Mouse (Mus musculus) G1E (cell line): ENCODE data around the gene Olfr541. TPM values are rescaled to one million over a fixed set of nuclear protein-coding genes. Genes with fewer than 3 reads are reported as not detected.
"Not testable (repeated sequence)": the region's sequence is repeated elsewhere in the genome, so short reads cannot be mapped to it uniquely, and the experiment has no call there.

ENCODE experiments used
- ATAC-seq: 2 replicates; pipeline ENCODE4 v1.8.0; 2016; ENCODE audit warnings: mild to moderate bottlenecking; ENCODE audit not compliant: insufficient number of reproducible peaks, poor library complexity, low FRiP score, severe bottlenecking; ENCODE audit errors: extremely low read depth
- DNase-seq: peaks from one replicate; pipeline ENCODE4 v3.0.0; 2012; ENCODE audit warnings: low spot score
- H3K27me3 ChIP-seq: 2 replicates; pipeline ENCODE4 v1.6.1; 2012; ENCODE audit warnings: mild to moderate bottlenecking, low read length, inconsistent platforms; ENCODE audit not compliant: insufficient read depth
- H3K36me3 ChIP-seq: replicated peaks from 2 replicates; pipeline ENCODE3; 2012; ENCODE audit warnings: mild to moderate bottlenecking, inconsistent platforms
- H3K4me1 ChIP-seq: 2 replicates; pipeline ENCODE4 v1.6.1; 2012; ENCODE audit warnings: low read depth, low read length, inconsistent platforms, mixed read lengths; ENCODE audit not compliant: insufficient read depth
- H3K4me3 ChIP-seq: 2 replicates; pipeline ENCODE4 v1.5.1; 2012; ENCODE audit warnings: low read depth, mild to moderate bottlenecking, inconsistent platforms, low read length, moderate library complexity, mixed read lengths
- H3K9me3 ChIP-seq: replicated peaks from 2 replicates; pipeline ENCODE4 v1.6.1; 2012; ENCODE audit warnings: inconsistent platforms
- CTCF ChIP-seq: IDR thresholded peaks from 2 replicates; pipeline ENCODE4 v1.5.1; 2012; ENCODE audit warnings: low read depth, low read length, inconsistent platforms, mixed read lengths
- GATA1 ChIP-seq: IDR thresholded peaks from 2 replicates; pipeline ENCODE4 v1.6.1; 2012; ENCODE audit warnings: borderline replicate concordance, low read length, inconsistent platforms, mixed read lengths
- GATA2 ChIP-seq: IDR thresholded peaks from 2 replicates; pipeline ENCODE4 v1.6.1; 2012; ENCODE audit warnings: low read depth, low read length, inconsistent platforms, borderline replicate concordance
- POLR2AphosphoS5 ChIP-seq: IDR thresholded peaks from 2 replicates; pipeline ENCODE4 v1.6.1; 2012; ENCODE audit warnings: low read depth, low read length, inconsistent platforms; ENCODE audit not compliant: insufficient replicate concordance
- TAL1 ChIP-seq: conservative IDR thresholded peaks from 2 replicates; pipeline ENCODE4 v1.6.1; 2012; ENCODE audit warnings: low read depth, low read length, inconsistent platforms, mixed read lengths
- polyA plus RNA-seq: library from polyadenylated mRNA; stranded (reverse); fragments of >175 nt; gene quantifications from 2 replicates; pipeline ENCODE4 v1.2.3, GENCODE M21; 2012
- total RNA-seq, 2 experiments: library from RNA; stranded (forward) in 1 of 2; stranded (reverse) in 1 of 2; fragments of 200-1000 nt in 1 of 2; fragments of >200 nt in 1 of 2; fragmentation: Nextera tagmentation in 1 of 2; gene quantifications; 2 replicates each; pipeline ENCODE4 v1.2.3; 2014 to 2017

The Olfr541 gene
- total RNA-seq (2014; fragmentation: Nextera tagmentation) (not detected in 2 replicates), total RNA-seq (2017) (0.38 TPM in 1 of 2 replicates, not detected in the other), polyA plus RNA-seq (not detected in 2 replicates)

DNA sequence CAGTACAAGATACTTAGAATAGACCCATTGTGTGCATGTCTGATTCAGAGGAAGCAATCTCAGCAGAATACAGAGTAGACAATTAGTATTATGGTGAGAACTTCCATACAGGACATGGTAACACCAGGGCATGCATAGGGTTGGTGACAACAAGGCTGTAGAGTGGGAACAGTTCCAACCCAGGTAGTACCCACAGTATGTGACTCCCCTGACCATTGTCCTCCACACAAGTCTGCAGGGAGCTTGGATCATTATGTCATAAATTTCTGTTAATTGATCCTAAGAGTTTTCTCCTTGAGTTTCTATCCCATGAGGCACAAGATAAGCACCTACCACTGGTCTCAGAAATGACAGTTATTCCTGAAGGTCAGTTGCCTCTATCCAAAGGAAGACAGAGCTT, at the start of gene Olfr541:
Gene Olfr541 (plus strand): TSS at position 301 of the 400 bp plus-strand sequence.
- no peak for ATAC-seq
- H3K27me3 ChIP-seq, result peaks cover 3% of the 10 kb centered on the region; the same call in 1 of the 2 replicates
- no peak for DNase-seq
- no peak for TF ChIP-seq POLR2AphosphoS5
- no peak for TF ChIP-seq TAL1
- no peak for TF ChIP-seq GATA1
- TF ChIP-seq CTCF, result no peak
- TF ChIP-seq GATA2, result no peak
- H3K9me3 ChIP-seq, result no peaks in the 10 kb centered on the region
- no peak within 1 kb of the TSS for H3K4me3 ChIP-seq
- no peaks in the 10 kb centered on the region for H3K4me1 ChIP-seq
- no peaks in the 10 kb centered on the region for H3K36me3 ChIP-seq

DNA sequence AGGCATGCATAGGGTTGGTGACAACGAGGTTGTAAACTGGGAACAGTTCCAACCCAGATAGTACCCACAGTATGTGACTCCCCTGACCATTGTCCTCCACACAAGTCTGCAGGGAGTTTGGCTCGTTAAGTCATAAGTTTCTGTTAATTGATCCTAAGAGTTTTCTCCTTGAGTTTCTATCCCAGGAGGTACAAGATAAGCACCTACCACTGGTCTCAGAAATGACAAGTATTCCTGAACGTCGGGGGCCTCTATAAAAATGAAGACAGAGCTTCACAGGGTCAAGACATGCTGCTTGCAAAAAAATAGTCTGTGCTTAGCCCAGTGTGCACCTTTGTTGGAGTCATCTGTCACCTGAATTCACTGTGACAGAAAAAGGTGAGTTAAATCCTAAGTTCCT, 37.4 kb upstream of the Olfr541 start, which contains the start of gene Olfr539:
Gene Olfr539 (plus strand): TSS at position 301 of the 400 bp plus-strand sequence.
- Histone ChIP-seq H3K36me3 (no peaks in the 10 kb centered on the region), H3K27me3 (no peaks in the 10 kb centered on the region), H3K4me3 (no peak within 1 kb of the TSS), H3K4me1 (no peaks in the 10 kb centered on the region), H3K9me3 (no peaks in the 10 kb centered on the region)
- ATAC-seq (no peak), DNase-seq (no peak)
- no peak for TF ChIP-seq POLR2AphosphoS5
- TF ChIP-seq TAL1, result no peak
- TF ChIP-seq GATA1, result no peak
- TF ChIP-seq CTCF, result no peak
- TF ChIP-seq GATA2, result no peak

DNA sequence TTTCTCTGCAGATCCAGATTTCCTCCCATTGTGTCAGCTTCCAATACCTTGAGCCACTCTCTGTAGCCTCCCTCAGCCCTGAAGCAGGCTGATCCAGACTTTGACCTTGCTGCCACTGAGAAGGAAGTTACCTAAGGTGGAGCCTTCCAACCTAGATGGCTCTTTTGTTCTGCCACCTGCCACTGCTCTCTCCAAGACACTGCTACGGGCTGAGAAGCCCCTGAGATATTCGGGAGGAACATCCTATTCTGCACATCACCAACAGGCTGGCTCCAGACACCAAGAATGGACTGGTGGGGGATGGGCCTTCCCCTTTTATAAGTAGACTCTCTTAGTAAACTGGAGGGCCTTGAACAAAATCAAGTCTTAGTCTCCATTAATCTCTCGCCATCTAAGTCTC, 26.4 kb upstream of the Olfr541 start:
- not testable (repeated sequence) for ATAC-seq, H3K4me3 ChIP-seq, H3K4me1 ChIP-seq, H3K27me3 ChIP-seq, H3K36me3 ChIP-seq, H3K9me3 ChIP-seq, DNase-seq

DNA sequence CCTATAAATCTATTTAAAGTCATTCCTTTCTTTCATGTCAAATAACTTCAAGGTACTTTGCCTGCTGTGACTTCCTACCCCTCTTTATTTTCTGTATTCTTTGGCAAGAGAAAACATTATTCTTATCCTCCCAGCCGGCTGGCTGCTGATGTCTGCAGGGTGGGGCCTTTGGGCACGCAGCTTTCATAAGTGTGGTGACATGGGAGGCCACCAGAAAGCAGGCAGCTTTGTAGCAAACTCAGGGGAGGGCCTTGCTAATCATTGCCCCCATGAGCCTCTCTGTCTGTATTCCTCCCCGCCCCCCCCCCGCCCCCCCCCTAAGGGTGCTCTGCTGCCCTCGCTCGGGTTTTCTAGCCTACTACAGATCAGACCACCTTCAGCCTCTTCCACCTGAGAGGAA, 21.2 kb upstream of the Olfr541 start:
- Histone ChIP-seq H3K36me3 (no peaks in the 10 kb centered on the region), H3K4me3 (no peak overlapping the region), H3K9me3 (0 out of 2 replicates have a peak, but pooled peaks cover 3% of the 10 kb centered on the region), H3K4me1 (no peaks in the 10 kb centered on the region), H3K27me3 (no peaks in the 10 kb centered on the region)
- TF ChIP-seq GATA1, result no peak
- TF ChIP-seq CTCF, result no peak
- TF ChIP-seq POLR2AphosphoS5, result no peak
- TF ChIP-seq GATA2, result no peak
- no peak for TF ChIP-seq TAL1
- no peak for ATAC-seq
- DNase-seq, result no peak

DNA sequence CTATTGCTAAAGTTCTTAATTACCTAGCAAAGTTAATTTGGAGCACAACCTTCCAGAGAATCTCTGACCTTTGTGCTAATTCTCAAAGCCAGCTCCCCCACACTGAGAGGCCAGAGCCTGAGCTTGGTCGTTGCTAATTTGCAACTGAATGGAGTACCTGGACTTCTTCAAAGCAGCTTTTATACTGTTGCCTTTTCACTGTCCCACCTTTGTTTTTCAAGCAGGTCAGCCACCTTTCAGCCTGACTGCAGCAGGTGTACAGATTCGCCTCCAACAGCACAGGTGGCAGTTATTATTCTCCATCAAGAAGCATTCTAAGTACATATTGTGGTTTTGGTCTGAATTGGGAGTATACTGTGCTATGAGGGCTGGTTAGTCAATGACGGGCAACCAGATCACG, 17.5 kb upstream of the Olfr541 start:
- ATAC-seq, H3K36me3 ChIP-seq, H3K4me1 ChIP-seq, H3K4me3 ChIP-seq, DNase-seq, H3K27me3 ChIP-seq, H3K9me3 ChIP-seq: not testable (repeated sequence)

DNA sequence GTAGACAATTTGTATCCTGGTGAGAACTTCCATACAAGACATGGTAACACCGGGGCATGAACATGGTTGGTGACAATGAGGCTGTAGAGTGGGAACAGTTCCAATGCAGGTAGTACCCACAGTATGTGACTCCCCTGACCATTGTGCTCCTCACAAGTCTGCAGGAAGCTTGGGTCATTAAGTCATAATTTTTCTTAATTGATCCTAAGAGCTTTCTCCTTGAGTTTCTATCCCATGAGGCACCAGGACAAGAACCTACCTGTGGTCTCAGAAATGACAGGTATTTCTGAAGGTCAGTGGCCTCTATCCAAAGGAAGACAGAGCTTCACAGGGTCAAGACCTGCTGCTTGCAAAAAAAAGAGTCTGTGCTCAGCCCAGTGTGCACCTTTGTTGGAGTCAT, 15.4 kb upstream of the Olfr541 start, which contains the start of gene Olfr45:
Gene Olfr45 (plus strand): TSS at position 301 of the 400 bp plus-strand sequence.
- no peaks in the 10 kb centered on the region for H3K27me3 ChIP-seq
- H3K36me3 ChIP-seq, result no peaks in the 10 kb centered on the region
- no peak within 1 kb of the TSS for H3K4me3 ChIP-seq
- no peaks in the 10 kb centered on the region for H3K4me1 ChIP-seq
- DNase-seq (no peak), ATAC-seq (no peak)
- 0 out of 2 replicates have a peak, but pooled peaks cover 3% of the 10 kb centered on the region for H3K9me3 ChIP-seq
- TF ChIP-seq TAL1, result no peak
- TF ChIP-seq POLR2AphosphoS5, result no peak
- TF ChIP-seq GATA2, result no peak
- no peak for TF ChIP-seq GATA1
- no peak for TF ChIP-seq CTCF

DNA sequence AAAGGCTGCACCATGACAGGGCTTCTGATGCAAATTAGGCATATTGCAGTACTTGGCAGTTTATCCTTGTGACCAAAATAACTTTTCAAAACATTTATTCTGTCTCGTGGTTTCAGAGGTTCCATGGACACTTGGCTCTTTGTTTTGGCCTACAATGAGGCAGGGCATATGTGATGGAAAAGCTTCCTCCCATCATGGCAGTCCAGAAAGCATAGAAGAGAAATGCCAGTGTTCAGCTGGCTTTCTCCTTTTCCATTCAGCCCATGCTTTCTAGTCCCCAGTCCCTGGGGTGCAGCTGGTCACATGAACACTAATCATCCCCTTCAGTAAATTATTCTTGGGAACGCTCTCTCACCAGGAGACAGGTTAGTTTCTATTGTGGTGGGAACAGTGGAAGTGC, 9.3 kb downstream of the Olfr541 start:
- ATAC-seq (no peak), DNase-seq (no peak)
- no peak for TF ChIP-seq POLR2AphosphoS5
- no peak for TF ChIP-seq TAL1
- TF ChIP-seq CTCF, result no peak
- no peak for TF ChIP-seq GATA1
- TF ChIP-seq GATA2, result no peak
- Histone ChIP-seq H3K4me1 (no peaks in the 10 kb centered on the region), H3K36me3 (no peaks in the 10 kb centered on the region), H3K4me3 (no peak overlapping the region), H3K27me3 (peaks cover 3% of the 10 kb centered on the region; the same call in 1 of the 2 replicates), H3K9me3 (no peaks in the 10 kb centered on the region)
